ENCODE assay signal across 15 mouse cellular contexts in genomic region chr8:91170914-91171313, GRCm38 (mm10). TPM values are rescaled to one million over a fixed set of nuclear protein-coding genes. Genes with fewer than 3 reads are reported as not detected.
DNase-seq lines count a peak whose midpoint lies in the region; ATAC-seq and TF ChIP-seq lines count a peak whose summit lies in the region.
"Had no signal": no experiment of that assay in that cellular context is flagged by ENCODE, and none has a peak within 500 bp of the region (broad histone marks: within the 10 kb centered on the region; RNA-seq: fewer than 3 reads in every experiment).

No protein-coding gene starts in this region.

- no peaks in the 10 kb centered on the region for H3K9me3 ChIP-seq in forebrain, embryonic 15.5 days
- no peaks in the 10 kb centered on the region for H3K9me3 ChIP-seq in neural tube, embryonic 13.5 days
- H3K9me3 ChIP-seq: limb, embryonic 15.5 days had no signal

- ATAC-seq in forebrain, embryonic 15.5 days (replicated peaks) = peak; percentile 30; the same call in 1 of the 2 replicates
- ATAC-seq in neural tube, embryonic 13.5 days (ENCODE audit: low read depth) = peak; percentile 44; the same call in 1 of the 2 replicates
- no peak for ATAC-seq in granulocyte monocyte progenitor cell, adult 5-6 weeks (replicated peaks; ENCODE audit: poor library complexity, severe bottlenecking)

- H3K9ac ChIP-seq in forebrain, embryonic 15.5 days (replicated peaks) = no peak overlapping the region
- no peak overlapping the region for H3K9ac ChIP-seq in neural tube, embryonic 13.5 days
- H3K9ac ChIP-seq: limb, embryonic 15.5 days had no signal

- 24% methylated on average over 14 of the region's 14 CpGs for WGBS in forebrain, embryonic 15.5 days
- 27% methylated on average over 14 of the region's 14 CpGs for WGBS in neural tube, embryonic 13.5 days

- no peak for DNase-seq in left cerebral cortex, adult 2 months (ENCODE audit: extremely low spot score in 1 of 2, low spot score in 2 of 2)
- DNase-seq in left cerebral cortex, postnatal 4 days = no peak
- peak; percentile 56 for DNase-seq in layer of hippocampus, adult 9-11 months
- DNase-seq in kidney, postnatal 36 days = no peak
- DNase-seq in cerebellum, adult 9-11 months = no peak
- DNase-seq: adrenal gland, postnatal 14 days; cerebellum, adult 2 months; gastrocnemius, postnatal 36 days; heart, postnatal 36 days had no signal

- intact Hi-C loops in left cerebral cortex, adult 2 months (cut with DNase I) = no loop called here
- intact Hi-C loops in left cerebral cortex, postnatal 4 days (cut with DNase I) = no loop called here

- H3K4me3 ChIP-seq in left cerebral cortex, adult 2 months = peak overlapping the region; percentile 14; the same call in 1 of the 2 replicates
- peak overlapping the region; percentile 7; the same call in 1 of the 2 replicates for H3K4me3 ChIP-seq in forebrain, embryonic 15.5 days
- no peak overlapping the region for H3K4me3 ChIP-seq in neural tube, embryonic 13.5 days
- H3K4me3 ChIP-seq: limb, embryonic 15.5 days had no signal

- peak overlapping the region; percentile 36 for H3K4me2 ChIP-seq in forebrain, embryonic 15.5 days (replicated peaks)
- peak overlapping the region; percentile 44 for H3K4me2 ChIP-seq in neural tube, embryonic 13.5 days
- H3K4me2 ChIP-seq: limb, embryonic 15.5 days had no signal

- H3K27ac ChIP-seq in left cerebral cortex, adult 2 months = no peak overlapping the region
- peak overlapping the region; percentile 46; the same call in 1 of the 2 replicates for H3K27ac ChIP-seq in forebrain, embryonic 15.5 days (replicated peaks)
- H3K27ac ChIP-seq in neural tube, embryonic 13.5 days (replicated peaks) = no peak overlapping the region
- H3K27ac ChIP-seq: kidney, postnatal 0 days; limb, embryonic 15.5 days; macrophage had no signal

- no peaks in the 10 kb centered on the region for H3K27me3 ChIP-seq in forebrain, embryonic 15.5 days
- 0 out of 2 replicates have a peak, but pooled peaks cover 16% of the 10 kb centered on the region for H3K27me3 ChIP-seq in neural tube, embryonic 13.5 days
- H3K27me3 ChIP-seq: limb, embryonic 15.5 days had no signal

- peaks cover 17% of the 10 kb centered on the region for H3K4me1 ChIP-seq in forebrain, embryonic 15.5 days
- peaks cover 22% of the 10 kb centered on the region for H3K4me1 ChIP-seq in neural tube, embryonic 13.5 days (replicated peaks)

- no peaks in the 10 kb centered on the region for H3K36me3 ChIP-seq in forebrain, embryonic 15.5 days
- no peaks in the 10 kb centered on the region for H3K36me3 ChIP-seq in neural tube, embryonic 13.5 days
- H3K36me3 ChIP-seq: limb, embryonic 15.5 days had no signal

- no peak for TF ChIP-seq CTCF in left cerebral cortex, adult 2 months (IDR thresholded peaks at IDR 0.05)

RNA-seq across cellular contexts. Expression of gene Aktip, which starts 28.9 kb away (rescaled TPM):
- total RNA-seq in left cerebral cortex, adult 2 months (2021) = 100 to 1,000 TPM; 120 to 121 TPM
- total RNA-seq in left cerebral cortex, postnatal 4 days (2021) = 10 to 100 TPM; 73.7 to 78.2 TPM
- polyA plus RNA-seq in forebrain, embryonic 15.5 days (2015; fragmentation: Nextera tagmentation; extraction: Ambion mirVana) = 134 and 138 TPM in 2 replicates
- 108 and 111 TPM in 2 replicates for polyA plus RNA-seq in neural tube, embryonic 13.5 days (2015; fragmentation: Nextera tagmentation; extraction: Ambion mirVana)
- 7.7 and 10.4 TPM in 2 replicates for total RNA-seq in granulocyte monocyte progenitor cell, adult 5-6 weeks (2014; fragmentation: Nextera tagmentation)
- 10.3 and 10.7 TPM in 2 replicates for total RNA-seq in granulocyte monocyte progenitor cell, adult 5-6 weeks (2017)

Comparison
In these comparisons a context has a peak if more than half of its experiments do, and no peak if none do; other contexts are left out.
1. RNA of gene Aktip, which starts 28.9 kb away (total RNA-seq): 120 to 121 TPM in left cerebral cortex, adult 2 months and 73.7 to 78.2 TPM in left cerebral cortex, postnatal 4 days; 7.7 to 10.7 TPM in granulocyte monocyte progenitor cell, adult 5-6 weeks; every median in the first group is over 4 times any median in the second.